In genomic region chr13:109558341-109559257, GRCm38 (mm10) we compare ENCODE assay signal across 10 mouse cellular contexts.
A peak's percentile ranks its signal among the peaks of the same experiment; 100 is the strongest.
DNase-seq lines count a peak whose midpoint lies in the region; ATAC-seq and TF ChIP-seq lines count a peak whose summit lies in the region.
"Had no signal": no experiment of that assay in that cellular context is flagged by ENCODE, and none has a peak within 500 bp of the region (broad histone marks: within the 10 kb centered on the region; RNA-seq: fewer than 3 reads in every experiment).

No protein-coding gene starts in this region.

- H3K27ac ChIP-seq in gastrocnemius, adult 2 months = no peak overlapping the region
- H3K27ac ChIP-seq: heart, embryonic 15.5 days; macrophage had no signal

- peak; percentile 88 for ATAC-seq in common myeloid progenitor, adult 5-6 weeks (replicated peaks; ENCODE audit: low read depth, poor library complexity, severe bottlenecking)
- ATAC-seq in monocyte, adult 5-6 weeks (replicated peaks; ENCODE audit: insufficient number of reproducible peaks, low FRiP score, low TSS enrichment, poor library complexity, severe bottlenecking) = 0 out of 2 replicates have a peak, but pooled peaks have one; percentile 47

- intact Hi-C loops in gastrocnemius, adult 2 months (cut with DNase I) = loop anchor here (5.0 to 10.0 kb wide), 2 partner anchors 49 to 176 kb away; no protein-coding TSS in a partner anchor
- intact Hi-C loops in gastrocnemius, postnatal 14 days (cut with DNase I; ENCODE audit: low total_unique reads) = no loop called here

- peak; percentile 72 for TF ChIP-seq CTCF in gastrocnemius, adult 2 months (IDR thresholded peaks at IDR 0.05)

- no peak overlapping the region for H3K4me3 ChIP-seq in gastrocnemius, adult 2 months
- H3K4me3 ChIP-seq: heart, embryonic 15.5 days had no signal

- DNase-seq in gastrocnemius, adult 2 months = peak; percentile 26
- no peak for DNase-seq in gastrocnemius, postnatal 14 days
- DNase-seq in testis, postnatal 10 days (ENCODE audit: low spot score) = peak; percentile 49
- DNase-seq in testis, postnatal 14 days (ENCODE audit: low spot score) = no peak
- peak; percentile 66 for DNase-seq in kidney, postnatal 14 days
- DNase-seq in frontal cortex, postnatal 10 days (ENCODE audit: low spot score in 2 of 2) = no peak

Comparison
In these comparisons a context has a peak if more than half of its experiments do, and no peak if none do; other contexts are left out.
1. DNase-seq: peak in gastrocnemius, adult 2 months (single experiment), testis, postnatal 10 days (single experiment) and kidney, postnatal 14 days (single experiment); none in gastrocnemius, postnatal 14 days (single experiment), testis, postnatal 14 days (single experiment) and frontal cortex, postnatal 10 days (0 of 2).